Comparison of ENCODE assay signal across 12 mouse cellular contexts in genomic region chr5:51853456-51854124, GRCm38 (mm10).
DNase-seq lines count a peak whose midpoint lies in the region; ATAC-seq lines count a peak whose summit lies in the region.
"Had no signal": no experiment of that assay in that cellular context is flagged by ENCODE, and none has a peak within 500 bp of the region (broad histone marks: within the 10 kb centered on the region; RNA-seq: fewer than 3 reads in every experiment).

No protein-coding gene starts in this region.

- no peak for ATAC-seq in lung, embryonic 16.5 days (ENCODE audit: low read depth)
- ATAC-seq in limb, embryonic 13.5 days (ENCODE audit: low FRiP score, low read depth): no peak

- no peak overlapping the region for H3K27ac ChIP-seq in lung, embryonic 16.5 days (ENCODE audit: low read length)
- H3K27ac ChIP-seq in limb, embryonic 13.5 days: no peak overlapping the region

- no peaks in the 10 kb centered on the region for H3K9me3 ChIP-seq in lung, embryonic 16.5 days (ENCODE audit: control insufficient read depth, low read length)
- H3K9me3 ChIP-seq in limb, embryonic 13.5 days: no peaks in the 10 kb centered on the region

- no peak overlapping the region for H3K4me2 ChIP-seq in lung, embryonic 16.5 days (ENCODE audit: low read depth, low read length)
- H3K4me2 ChIP-seq in limb, embryonic 13.5 days (replicated peaks): peak overlapping the region; percentile 50

- DNase-seq in heart, adult 11 months: peak; percentile 45
- no peak for DNase-seq in heart, postnatal 4 days
- DNase-seq in lung, postnatal 10 days: no peak
- peak; percentile 14 for DNase-seq in thymus, postnatal 0 days (ENCODE audit: low spot score)
- no peak for DNase-seq in embryo, embryonic 9.5 days (ENCODE audit: extremely low spot score)
- DNase-seq in adrenal gland, adult (ENCODE audit: inconsistent age in 2 of 2, low spot score in 1 of 2): no peak
- DNase-seq: cerebellum, adult 11 months; kidney, adult 8-10 months; right cerebral cortex, postnatal 4 days had no signal

- WGBS in lung, embryonic 16.5 days: 61% methylated on average over 9 of the region's 9 CpGs
- WGBS in limb, embryonic 13.5 days: 40% methylated on average over 9 of the region's 9 CpGs

- no peaks in the 10 kb centered on the region; the same call in 1 of the 2 replicates for H3K4me1 ChIP-seq in lung, embryonic 16.5 days (replicated peaks; ENCODE audit: control insufficient read depth, insufficient read depth, low read length)
- no peaks in the 10 kb centered on the region for H3K4me1 ChIP-seq in limb, embryonic 13.5 days

- H3K27me3 ChIP-seq in lung, embryonic 16.5 days (ENCODE audit: control insufficient read depth, insufficient read depth, low read depth, low read length): no peaks in the 10 kb centered on the region
- H3K27me3 ChIP-seq in limb, embryonic 13.5 days: no peaks in the 10 kb centered on the region

- H3K4me3 ChIP-seq in lung, embryonic 16.5 days (ENCODE audit: low read length): 0 out of 2 replicates have a peak overlapping the region, but pooled peaks have one; percentile 0
- peak overlapping the region; percentile 28 for H3K4me3 ChIP-seq in limb, embryonic 13.5 days
- H3K4me3 ChIP-seq: myocyte had no signal

- H3K9ac ChIP-seq in lung, embryonic 16.5 days (ENCODE audit: low read length): no peak overlapping the region
- no peak overlapping the region for H3K9ac ChIP-seq in limb, embryonic 13.5 days

- H3K36me3 ChIP-seq in lung, embryonic 16.5 days (ENCODE audit: control insufficient read depth, insufficient read depth, low read length): no peaks in the 10 kb centered on the region
- no peaks in the 10 kb centered on the region for H3K36me3 ChIP-seq in limb, embryonic 13.5 days

Comparison
In these comparisons a context has a peak if more than half of its experiments do, and no peak if none do; other contexts are left out.
1. DNase-seq: peak in heart, adult 11 months (single experiment) and thymus, postnatal 0 days (single experiment); none in heart, postnatal 4 days (single experiment), lung, postnatal 10 days (single experiment), embryo, embryonic 9.5 days (single experiment) and adrenal gland, adult (0 of 2).